Mouse (Mus musculus) neural tube, embryonic 14.5 days (tissue): ENCODE measurements around the gene Rho. TPM values are rescaled to one million over a fixed set of nuclear protein-coding genes. Genes with fewer than 3 reads are reported as not detected.

ENCODE experiments used
- ATAC-seq: fragments of 200-750 bp; cut with Nextera tagmentation; 2 replicates; pipeline ENCODE4 v1.8.0; 2017; ENCODE audit warnings: low read depth, mild to moderate bottlenecking, moderate TSS enrichment, moderate library complexity
- H3K27ac ChIP-seq: fragments of 300-500 bp; sonication (generic); 2 replicates; pipeline ENCODE4 v1.5.1; 2014; ENCODE audit warnings: low read depth, mild to moderate bottlenecking, control low read depth, low read length, moderate library complexity, mixed read lengths
- H3K27me3 ChIP-seq: fragments of 300-500 bp; sonication (generic); 2 replicates; pipeline ENCODE4 v1.6.1; 2014; ENCODE audit warnings: low read length; ENCODE audit not compliant: control insufficient read depth, insufficient read depth
- H3K36me3 ChIP-seq: fragments of 300-500 bp; sonication (generic); 2 replicates; pipeline ENCODE4 v1.6.1; 2014; ENCODE audit warnings: low read length, mixed read lengths; ENCODE audit not compliant: control insufficient read depth, insufficient read depth
- H3K4me1 ChIP-seq: fragments of 300-500 bp; sonication (generic); 2 replicates; pipeline ENCODE4 v1.6.1; 2014; ENCODE audit warnings: low read length; ENCODE audit not compliant: control insufficient read depth, insufficient read depth
- H3K4me2 ChIP-seq: fragments of 300-500 bp; sonication (generic); 2 replicates; pipeline ENCODE4 v1.6.1; 2014; ENCODE audit warnings: mild to moderate bottlenecking, low read depth, low read length, control low read depth
- H3K4me3 ChIP-seq: fragments of 300-500 bp; sonication (generic); 2 replicates; pipeline ENCODE4 v1.5.1; 2014; ENCODE audit warnings: low read depth, low read length, control low read depth, mixed read lengths
- H3K9ac ChIP-seq: fragments of 300-500 bp; sonication (generic); replicated peaks from 2 replicates; pipeline ENCODE4 v1.6.1; 2014; ENCODE audit warnings: low read depth, mild to moderate bottlenecking, control low read depth, low read length, mixed read lengths
- H3K9me3 ChIP-seq: fragments of 300-500 bp; sonication (generic); 2 replicates; pipeline ENCODE4 v1.6.1; 2016; ENCODE audit warnings: low read length; ENCODE audit not compliant: control insufficient read depth
- WGBS: fragments of 180-500 bp; shearing (Covaris S2); extraction: QIAGEN DNeasy Blood & Tissue Kit; methylation state at CpG from one replicate; pipeline ENCODE4 v1.1.7; 2014; 5-methylcytosine and 5-hydroxymethylcytosine counted together
- polyA plus RNA-seq: library from polyadenylated mRNA; unstranded; fragments of >200 nt; fragmentation: Nextera tagmentation; extraction: Ambion mirVana; gene quantifications from 2 replicates; pipeline ENCODE4 v1.2.1, GENCODE M21; 2014

Rho gene
- polyA plus RNA-seq, 1 experiment from 2014 or later, result 0.07 TPM

DNA sequence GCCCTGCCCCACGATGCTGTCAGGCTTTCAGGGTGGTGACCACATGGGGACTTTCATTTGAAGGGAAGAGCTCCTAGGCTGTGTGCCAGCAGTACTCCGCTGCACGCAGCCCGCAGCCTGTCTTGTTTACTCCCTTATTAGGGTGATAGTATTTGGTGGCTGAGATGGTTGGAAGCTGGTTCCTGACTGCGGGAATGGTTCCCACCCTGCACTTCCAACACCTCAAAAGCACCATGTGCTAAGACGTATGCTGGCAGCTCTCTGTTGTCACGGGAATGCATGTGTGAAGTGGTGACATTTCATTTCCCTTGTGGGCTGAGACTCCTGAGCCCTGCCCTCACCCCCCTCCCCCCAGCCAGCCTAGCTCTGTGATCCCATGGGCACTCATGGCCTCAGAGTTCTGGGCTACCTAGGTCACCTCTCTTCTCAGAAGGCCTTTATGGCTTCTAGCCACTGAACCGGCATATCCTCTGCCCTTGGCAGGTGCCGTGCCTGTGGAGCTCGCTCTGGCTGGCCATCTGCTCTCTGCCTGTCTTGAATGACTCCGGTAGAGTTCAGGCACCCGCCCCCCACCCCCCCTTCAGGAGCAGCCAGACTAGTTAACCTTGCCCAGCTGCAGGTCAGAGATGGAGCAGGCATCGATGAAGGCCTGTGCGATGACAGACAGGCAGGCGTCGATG, 25.5 kb downstream of the Rho start:
- ATAC-seq, result peak; percentile 41; the same call in 1 of the 2 replicates
- Histone ChIP-seq H3K27me3 (no peaks in the 10 kb centered on the region), H3K4me2 (no peak overlapping the region), H3K27ac (no peak overlapping the region), H3K9me3 (no peaks in the 10 kb centered on the region), H3K4me1 (peaks cover 3% of the 10 kb centered on the region; the same call in 1 of the 2 replicates), H3K36me3 (no peaks in the 10 kb centered on the region), H3K9ac (no peak overlapping the region), H3K4me3 (no peak overlapping the region)
- 39% methylated on average over 16 of the region's 16 CpGs for WGBS

DNA sequence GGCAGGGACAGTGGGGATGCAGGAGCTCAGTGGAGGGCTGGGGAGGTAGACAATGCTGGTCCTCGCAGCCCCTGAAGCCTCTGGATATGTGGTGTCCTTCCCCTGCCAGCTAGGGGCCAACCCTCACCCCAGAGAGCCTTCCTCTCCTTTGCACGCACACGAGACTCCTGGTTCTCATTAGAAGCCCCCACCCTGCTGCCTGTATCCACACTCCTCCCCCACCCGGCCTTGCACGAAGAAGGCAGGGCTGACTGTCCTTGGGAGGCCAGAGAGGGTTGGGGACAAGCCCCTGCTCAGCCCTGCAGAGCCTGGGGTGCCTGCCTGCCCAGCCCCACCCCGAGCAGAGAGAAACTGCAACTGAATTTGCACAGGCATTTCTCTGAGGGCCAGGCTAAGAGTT, 26.1 kb downstream of the Rho start:
- Histone ChIP-seq H3K9ac (no peak overlapping the region), H3K9me3 (no peaks in the 10 kb centered on the region), H3K36me3 (no peaks in the 10 kb centered on the region), H3K27ac (no peak overlapping the region), H3K4me2 (no peak overlapping the region), H3K4me1 (peaks cover 3% of the 10 kb centered on the region; the same call in 1 of the 2 replicates), H3K27me3 (no peaks in the 10 kb centered on the region), H3K4me3 (no peak overlapping the region)
- ATAC-seq, result no peak
- 56% methylated on average over 6 of the region's 6 CpGs for WGBS

GRCm38 (mm10) chr6:115958445-115958844, 26.9 kb downstream of the Rho start:
- Histone ChIP-seq H3K27ac (no peak overlapping the region), H3K27me3 (no peaks in the 10 kb centered on the region), H3K4me2 (no peak overlapping the region), H3K9ac (no peak overlapping the region), H3K9me3 (no peaks in the 10 kb centered on the region), H3K4me3 (no peak overlapping the region), H3K4me1 (peaks cover 3% of the 10 kb centered on the region; the same call in 1 of the 2 replicates), H3K36me3 (no peaks in the 10 kb centered on the region)
- WGBS, result 96% methylated on average over 9 of the region's 9 CpGs
- ATAC-seq, result no peak

DNA sequence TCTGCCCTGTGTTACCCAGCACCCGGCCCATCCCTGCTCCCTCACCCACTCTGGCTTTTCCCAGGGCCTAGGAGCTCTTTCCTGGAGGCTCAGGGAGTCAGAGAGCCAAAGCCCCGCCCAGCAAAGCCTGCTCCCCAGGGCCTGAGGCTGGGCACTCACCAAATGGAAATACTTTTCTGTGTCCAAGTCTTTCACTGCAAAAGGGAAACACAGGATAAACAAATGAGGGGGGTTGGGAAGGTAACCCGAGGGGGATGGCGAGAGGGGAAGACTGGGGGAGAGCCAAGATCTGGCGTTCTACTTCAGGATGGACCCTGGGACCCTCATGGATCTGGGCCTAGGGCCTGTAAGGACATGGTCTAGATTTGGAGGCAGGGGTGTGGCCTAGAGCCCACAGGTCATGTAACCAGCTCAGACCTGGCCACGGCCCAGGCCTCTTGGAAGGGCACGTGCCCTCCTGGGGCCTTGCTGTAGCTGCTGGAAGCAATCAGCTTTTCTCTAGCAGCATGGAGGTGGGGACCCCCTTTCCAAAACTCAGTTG, 27.7 kb downstream of the Rho start:
- no peak overlapping the region for H3K4me3 ChIP-seq
- H3K9ac ChIP-seq, result no peak overlapping the region
- H3K27me3 ChIP-seq, result no peaks in the 10 kb centered on the region
- WGBS, result 80% methylated on average over 7 of the region's 7 CpGs
- no peaks in the 10 kb centered on the region for H3K9me3 ChIP-seq
- no peak overlapping the region for H3K27ac ChIP-seq
- peaks cover 3% of the 10 kb centered on the region; the same call in 1 of the 2 replicates for H3K4me1 ChIP-seq
- no peak overlapping the region for H3K4me2 ChIP-seq
- no peaks in the 10 kb centered on the region for H3K36me3 ChIP-seq
- no peak for ATAC-seq

GRCm38 (mm10) chr6:115960322-115960721, 28.8 kb downstream of the Rho start:
- Histone ChIP-seq H3K4me1 (peaks cover 3% of the 10 kb centered on the region; the same call in 1 of the 2 replicates), H3K4me3 (no peak overlapping the region), H3K36me3 (no peaks in the 10 kb centered on the region), H3K27ac (no peak overlapping the region), H3K4me2 (no peak overlapping the region), H3K9ac (no peak overlapping the region), H3K27me3 (no peaks in the 10 kb centered on the region), H3K9me3 (no peaks in the 10 kb centered on the region)
- WGBS, result 96% methylated on average over 19 of the region's 19 CpGs
- no peak for ATAC-seq

- Histone ChIP-seq H3K4me3 (no peak overlapping the region), H3K4me1 (peaks cover 2% of the 10 kb centered on the region; the same call in 1 of the 2 replicates), H3K27ac (no peak overlapping the region), H3K27me3 (no peaks in the 10 kb centered on the region), H3K36me3 (no peaks in the 10 kb centered on the region), H3K4me2 (no peak overlapping the region), H3K9ac (no peak overlapping the region), H3K9me3 (no peaks in the 10 kb centered on the region)
- WGBS, result 85% methylated on average over 3 of the region's 3 CpGs
- ATAC-seq, result no peak
Measured at GRCm38 (mm10) chr6:115961743-115962142, 30.2 kb downstream of the Rho start.

DNA sequence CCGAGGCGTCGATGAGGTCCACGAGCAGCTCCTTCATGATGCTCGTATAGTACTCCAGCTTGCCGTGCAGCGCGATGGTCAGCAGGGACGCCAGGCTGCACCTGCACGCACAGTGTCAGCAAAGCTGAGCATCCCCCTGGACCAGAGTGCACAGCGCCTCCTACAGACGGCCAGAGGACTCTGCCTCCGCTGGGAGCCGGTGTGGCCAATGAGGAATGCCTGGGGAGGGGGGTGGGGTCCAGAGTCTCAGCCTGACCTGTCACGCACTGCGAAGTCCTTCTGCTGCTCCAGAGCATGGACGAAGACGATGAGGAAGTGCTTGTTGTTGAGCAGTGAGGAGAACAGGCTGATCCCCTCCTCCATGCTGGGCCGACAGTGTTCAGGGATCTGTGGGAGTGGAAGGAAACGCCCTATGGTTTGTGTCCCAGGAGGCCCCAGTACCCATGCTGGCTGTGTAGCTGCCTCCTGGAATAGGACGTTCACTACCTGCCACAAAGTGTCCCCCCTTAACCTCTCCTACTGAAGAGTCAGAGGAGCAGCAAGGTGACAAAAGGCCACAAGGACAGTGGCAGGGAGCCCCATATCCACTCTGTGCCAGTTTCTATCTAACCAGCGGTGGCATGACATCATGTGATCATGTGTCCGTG, 31.0 kb downstream of the Rho start:
- H3K27ac ChIP-seq, result no peak overlapping the region
- no peaks in the 10 kb centered on the region for H3K36me3 ChIP-seq
- H3K9ac ChIP-seq, result no peak overlapping the region
- 39% methylated on average over 23 of the region's 23 CpGs for WGBS
- H3K27me3 ChIP-seq, result no peaks in the 10 kb centered on the region
- ATAC-seq, result no peak
- no peaks in the 10 kb centered on the region for H3K4me1 ChIP-seq
- H3K9me3 ChIP-seq, result no peaks in the 10 kb centered on the region
- H3K4me2 ChIP-seq, result no peak overlapping the region
- H3K4me3 ChIP-seq, result no peak overlapping the region

- H3K4me1 ChIP-seq, result no peaks in the 10 kb centered on the region
- H3K36me3 ChIP-seq, result no peaks in the 10 kb centered on the region
- H3K27me3 ChIP-seq, result no peaks in the 10 kb centered on the region
- no peaks in the 10 kb centered on the region for H3K9me3 ChIP-seq
- no peak overlapping the region for H3K9ac ChIP-seq
- H3K4me3 ChIP-seq, result no peak overlapping the region
- H3K27ac ChIP-seq, result no peak overlapping the region
- H3K4me2 ChIP-seq, result no peak overlapping the region
- no peak for ATAC-seq
- WGBS, result 83% methylated on average over 9 of the region's 9 CpGs
Measured at GRCm38 (mm10) chr6:115963656-115964055, 32.1 kb downstream of the Rho start.
